Mouse (Mus musculus) midbrain, embryonic 14.5 days (tissue): ENCODE data around the gene Olfr653. TPM values are rescaled to one million over a fixed set of nuclear protein-coding genes. Genes with fewer than 3 reads are reported as not detected.

Experiments used
- ATAC-seq: fragments of 200-750 bp; cut with Nextera tagmentation; 2 replicates; pipeline ENCODE4 v1.8.0; 2017; ENCODE audit warnings: moderate number of reproducible peaks, moderate library complexity; ENCODE audit not compliant: low FRiP score, low TSS enrichment
- DNase-seq: peaks from one replicate; pipeline ENCODE4 v3.0.0-alpha.2; 2015
- H3K27ac ChIP-seq: fragments of 300-500 bp; sonication (generic); replicated peaks from 2 replicates; pipeline ENCODE4 v1.5.1; 2014; ENCODE audit warnings: mild to moderate bottlenecking, low read depth, low read length, moderate library complexity
- H3K27me3 ChIP-seq: fragments of 300-500 bp; sonication (generic); 2 replicates; pipeline ENCODE4 v1.6.1; 2014; ENCODE audit warnings: low read length, control low read depth, mixed read lengths; ENCODE audit not compliant: control insufficient read depth, insufficient read depth
- H3K36me3 ChIP-seq: fragments of 300-500 bp; sonication (generic); 2 replicates; pipeline ENCODE4 v1.6.1; 2014; ENCODE audit warnings: low read length, control low read depth; ENCODE audit not compliant: control insufficient read depth, insufficient read depth
- H3K4me1 ChIP-seq: fragments of 300-500 bp; sonication (generic); 2 replicates; pipeline ENCODE4 v1.6.1; 2014; ENCODE audit warnings: mild to moderate bottlenecking, antibody characterized with exemption, low read length, control low read depth; ENCODE audit not compliant: control insufficient read depth, insufficient read depth
- H3K4me2 ChIP-seq: fragments of 300-500 bp; sonication (generic); 2 replicates; pipeline ENCODE4 v1.6.1; 2014; ENCODE audit warnings: mild to moderate bottlenecking, low read length, moderate library complexity
- H3K4me3 ChIP-seq: fragments of 300-500 bp; sonication (generic); replicated peaks from 2 replicates; pipeline ENCODE4 v1.5.1; 2014; ENCODE audit warnings: low read depth, low read length
- H3K9ac ChIP-seq: fragments of 300-500 bp; sonication (generic); replicated peaks from 2 replicates; pipeline ENCODE4 v1.6.1; 2014; ENCODE audit warnings: mild to moderate bottlenecking, low read length, moderate library complexity
- H3K9me3 ChIP-seq: fragments of 300-500 bp; sonication (generic); 2 replicates; pipeline ENCODE4 v1.6.1; 2016; ENCODE audit warnings: low read length, control low read depth, mixed read lengths; ENCODE audit not compliant: control insufficient read depth
- WGBS: fragments of 180-500 bp; shearing (Covaris S2); extraction: QIAGEN DNeasy Blood & Tissue Kit; methylation state at CpG from one replicate; pipeline ENCODE4 v1.1.7; 2014; 5-methylcytosine and 5-hydroxymethylcytosine counted together
- polyA plus RNA-seq: library from polyadenylated mRNA; unstranded; fragments of >200 nt; fragmentation: Nextera tagmentation; extraction: Ambion mirVana; gene quantifications from 2 replicates; pipeline ENCODE4 v1.2.1, GENCODE M21; 2014

Gene Olfr653
- not detected in 2 replicates for polyA plus RNA-seq

GRCm38 (mm10) chr7:104577014-104577413, at the start of gene Olfr653:
Olfr653 (plus strand) TSS chr7:104577314.
- H3K4me3 ChIP-seq, result no peak within 1 kb of the TSS
- no peaks in the 10 kb centered on the region for H3K9me3 ChIP-seq
- no peak within 1 kb of the TSS for H3K4me2 ChIP-seq
- no peaks in the 10 kb centered on the region for H3K4me1 ChIP-seq
- no peak within 1 kb of the TSS for H3K27ac ChIP-seq
- no peaks in the 10 kb centered on the region for H3K36me3 ChIP-seq
- ATAC-seq, result no peak
- no peak within 1 kb of the TSS for H3K9ac ChIP-seq
- no peak for DNase-seq
- WGBS, result 76% methylated on average over 2 of the region's 2 CpGs
- H3K27me3 ChIP-seq, result no peaks in the 10 kb centered on the region

DNA sequence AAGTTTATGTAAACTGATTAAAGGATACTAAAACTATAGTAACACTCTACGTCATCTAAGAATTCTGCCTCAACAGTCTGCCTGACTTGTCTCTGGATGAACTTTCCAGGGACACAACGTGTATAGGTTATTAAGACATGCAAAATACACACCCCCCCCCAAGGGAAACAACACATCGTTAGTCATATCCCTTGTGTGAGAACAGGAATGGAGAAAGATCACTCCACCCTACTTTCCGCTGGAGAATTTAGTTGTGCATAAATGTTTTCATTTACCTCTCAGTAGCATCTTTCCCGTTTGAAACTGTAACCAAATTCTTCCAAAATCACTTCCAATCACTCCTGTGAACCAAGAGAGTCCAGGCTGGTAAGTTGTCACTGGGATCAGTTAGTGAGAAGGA, 27.3 kb upstream of the Olfr653 start, which contains the start of gene Olfr651:
Olfr651 (plus strand) TSS at position 301 of the 400 bp plus-strand sequence.
- Histone ChIP-seq H3K4me2 (no peak within 1 kb of the TSS), H3K9ac (no peak within 1 kb of the TSS), H3K36me3 (no peaks in the 10 kb centered on the region), H3K9me3 (no peaks in the 10 kb centered on the region), H3K4me1 (no peaks in the 10 kb centered on the region), H3K27me3 (no peaks in the 10 kb centered on the region), H3K4me3 (no peak within 1 kb of the TSS), H3K27ac (no peak within 1 kb of the TSS)
- WGBS, result 83% methylated on average over 5 of the region's 5 CpGs
- no peak for ATAC-seq
- no peak for DNase-seq

DNA sequence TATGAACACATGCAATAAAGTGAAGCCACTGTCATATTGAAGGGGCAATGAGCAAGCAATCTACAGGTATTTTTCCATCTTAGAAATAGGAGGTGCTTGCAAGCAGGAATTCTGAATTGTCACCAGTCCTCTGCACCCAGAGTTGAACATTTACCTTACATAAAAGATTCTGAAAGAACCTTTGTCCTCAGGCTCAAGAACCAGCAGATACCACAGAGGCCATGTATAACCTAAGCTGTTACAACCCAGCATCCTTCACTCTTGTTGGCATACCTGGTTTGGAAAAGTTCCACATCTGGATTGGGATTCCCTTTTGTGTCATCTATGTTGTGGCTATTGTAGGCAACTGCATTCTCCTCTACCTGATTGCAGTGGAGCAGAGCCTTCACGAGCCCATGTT, 24.4 kb upstream of the Olfr653 start:
- no peak for DNase-seq
- WGBS, result 61% methylated on average over 1 of the region's 1 CpGs

DNA sequence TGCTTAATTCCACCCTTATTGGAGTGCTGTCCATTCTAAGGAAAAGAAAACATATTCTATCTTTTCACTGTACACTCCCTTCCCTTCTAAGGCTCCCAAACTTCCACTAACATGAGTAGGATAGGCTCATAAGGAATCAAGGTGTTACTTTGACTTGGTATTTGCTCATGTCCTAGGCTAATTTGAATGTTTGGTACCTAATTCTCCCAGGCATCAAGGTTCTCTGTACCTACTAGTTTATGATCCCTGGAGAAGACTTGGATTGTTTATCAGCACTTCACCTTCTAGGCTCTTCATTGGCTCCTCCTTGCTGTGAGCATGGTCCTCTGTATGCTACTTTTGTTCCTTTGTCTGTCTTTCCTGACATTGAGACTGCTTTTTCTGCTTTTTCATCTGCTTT, 16.5 kb upstream of the Olfr653 start, which contains the start of gene Olfr652:
Olfr652 (plus strand) TSS at position 301 of the 400 bp plus-strand sequence.
- Histone ChIP-seq H3K27me3 (no peaks in the 10 kb centered on the region), H3K36me3 (no peaks in the 10 kb centered on the region), H3K4me3 (no peak within 1 kb of the TSS), H3K9ac (no peak within 1 kb of the TSS), H3K4me2 (no peak within 1 kb of the TSS), H3K9me3 (no peaks in the 10 kb centered on the region), H3K4me1 (no peaks in the 10 kb centered on the region), H3K27ac (no peak within 1 kb of the TSS)
- ATAC-seq, result no peak
- DNase-seq, result no peak

More for the DNA sequence above, 24.4 kb upstream of the Olfr653 start:
- no peaks in the 10 kb centered on the region for H3K9me3 ChIP-seq
- ATAC-seq, result no peak
- no peaks in the 10 kb centered on the region for H3K4me1 ChIP-seq
- no peaks in the 10 kb centered on the region for H3K36me3 ChIP-seq
- no peak overlapping the region for H3K4me2 ChIP-seq
- no peaks in the 10 kb centered on the region for H3K27me3 ChIP-seq
- no peak overlapping the region for H3K9ac ChIP-seq
- H3K4me3 ChIP-seq, result no peak overlapping the region
- no peak overlapping the region for H3K27ac ChIP-seq

DNA sequence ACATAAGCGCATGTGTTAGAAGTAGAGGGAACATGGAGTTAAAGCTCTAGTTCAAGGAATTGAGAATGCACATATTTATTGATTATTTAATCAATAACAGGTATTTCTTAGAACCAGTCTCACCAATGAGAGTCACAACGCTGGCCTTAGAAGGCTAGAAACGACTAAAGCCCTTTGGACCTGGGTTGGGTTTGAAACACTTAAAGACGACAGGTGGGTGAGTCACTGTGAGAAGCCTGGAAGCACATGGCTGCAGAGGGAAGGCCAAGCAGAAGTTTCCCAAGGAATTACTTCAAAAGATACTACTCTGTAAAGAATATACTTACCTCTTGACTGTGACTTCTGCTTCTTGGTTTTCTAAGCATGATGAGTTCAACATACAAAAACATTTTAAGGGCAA, 3.7 kb downstream of the Olfr653 start:
- H3K4me3 ChIP-seq, result no peak overlapping the region
- DNase-seq (no peak), ATAC-seq (no peak)
- no peaks in the 10 kb centered on the region for H3K9me3 ChIP-seq
- WGBS, result 94% methylated on average over 4 of the region's 4 CpGs
- H3K36me3 ChIP-seq, result no peaks in the 10 kb centered on the region
- H3K27me3 ChIP-seq, result no peaks in the 10 kb centered on the region
- no peaks in the 10 kb centered on the region for H3K4me1 ChIP-seq
- no peak overlapping the region for H3K4me2 ChIP-seq
- no peak overlapping the region for H3K9ac ChIP-seq
- H3K27ac ChIP-seq, result no peak overlapping the region

DNA sequence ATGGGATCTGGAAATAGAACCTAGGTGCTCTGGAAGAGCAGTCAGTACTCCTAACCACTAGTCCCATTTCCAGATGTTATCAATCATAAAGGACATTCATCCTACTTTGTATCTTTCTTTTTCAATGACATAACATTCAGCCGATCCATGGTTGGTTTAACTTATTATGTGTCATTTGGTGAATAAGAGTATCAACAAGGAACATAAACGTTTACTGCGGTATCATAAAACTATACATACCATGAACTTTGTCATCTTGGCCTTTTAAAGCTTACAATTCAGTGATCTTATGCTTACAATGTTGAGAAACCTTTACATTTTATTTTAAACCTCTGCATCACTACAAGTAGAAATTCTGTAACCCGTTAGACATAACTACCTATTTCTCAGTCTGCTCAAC, 4.3 kb downstream of the Olfr653 start:
- Histone ChIP-seq H3K27me3 (no peaks in the 10 kb centered on the region), H3K9me3 (no peaks in the 10 kb centered on the region), H3K4me2 (no peak overlapping the region), H3K36me3 (no peaks in the 10 kb centered on the region), H3K4me1 (no peaks in the 10 kb centered on the region), H3K4me3 (no peak overlapping the region), H3K27ac (no peak overlapping the region), H3K9ac (no peak overlapping the region)
- ATAC-seq (no peak), DNase-seq (no peak)
- WGBS, result 92% methylated on average over 4 of the region's 4 CpGs

DNA sequence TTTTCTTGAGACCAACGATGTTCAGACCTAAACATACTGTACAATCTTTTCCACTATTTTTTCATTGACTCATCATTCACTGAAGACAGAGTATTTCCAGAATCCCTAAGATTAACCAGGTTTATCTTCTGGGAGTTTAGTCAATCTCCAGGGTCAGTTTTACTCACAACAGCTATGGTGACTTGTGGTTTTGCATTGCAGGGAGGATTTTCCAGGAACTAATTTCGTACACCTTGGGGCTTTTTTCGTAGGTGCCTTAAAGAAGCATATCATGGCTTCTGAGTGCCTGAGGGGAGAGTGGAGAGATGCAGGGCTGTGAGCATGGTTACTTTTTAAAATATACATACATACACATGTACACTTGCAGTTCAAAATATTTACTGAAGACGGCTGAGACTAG, 9.6 kb downstream of the Olfr653 start, which contains the start of gene Olfr654:
Olfr654 (plus strand) TSS at position 301 of the 400 bp plus-strand sequence.
- no peaks in the 10 kb centered on the region for H3K36me3 ChIP-seq
- no peaks in the 10 kb centered on the region for H3K27me3 ChIP-seq
- WGBS, result 89% methylated on average over 4 of the region's 4 CpGs
- no peak within 1 kb of the TSS for H3K27ac ChIP-seq
- ATAC-seq, result no peak
- H3K4me1 ChIP-seq, result no peaks in the 10 kb centered on the region
- no peak within 1 kb of the TSS for H3K4me3 ChIP-seq
- no peak within 1 kb of the TSS for H3K9ac ChIP-seq
- DNase-seq, result no peak
- no peaks in the 10 kb centered on the region for H3K9me3 ChIP-seq
- no peak within 1 kb of the TSS for H3K4me2 ChIP-seq

- no peak overlapping the region for H3K4me3 ChIP-seq
- 87% methylated on average over 5 of the region's 5 CpGs for WGBS
- H3K4me2 ChIP-seq, result no peak overlapping the region
These were observed 11.2 kb downstream of the Olfr653 start for GRCm38 (mm10) chr7:104588274-104588673.

GRCm38 (mm10) chr7:104601679-104602078, 24.6 kb downstream of the Olfr653 start, which contains the start of gene Olfr655:
Olfr655 (minus strand) TSS chr7:104601779.
- WGBS, result 90% methylated on average over 2 of the region's 2 CpGs

More at GRCm38 (mm10) chr7:104588274-104588673, 11.2 kb downstream of the Olfr653 start:
- H3K4me1 ChIP-seq, result no peaks in the 10 kb centered on the region
- H3K9ac ChIP-seq, result no peak overlapping the region
- DNase-seq (no peak), ATAC-seq (no peak)
- H3K36me3 ChIP-seq, result no peaks in the 10 kb centered on the region
- no peaks in the 10 kb centered on the region for H3K27me3 ChIP-seq
- no peaks in the 10 kb centered on the region for H3K9me3 ChIP-seq
- no peak overlapping the region for H3K27ac ChIP-seq

More at GRCm38 (mm10) chr7:104601679-104602078, 24.6 kb downstream of the Olfr653 start, which contains the start of gene Olfr655:
- no peak within 1 kb of the TSS for H3K27ac ChIP-seq
- ATAC-seq, result no peak
- H3K9me3 ChIP-seq, result no peaks in the 10 kb centered on the region; the same call in 1 of the 2 replicates
- no peak for DNase-seq
- no peaks in the 10 kb centered on the region for H3K36me3 ChIP-seq
- H3K4me3 ChIP-seq, result no peak within 1 kb of the TSS
- no peak within 1 kb of the TSS for H3K9ac ChIP-seq
- H3K4me1 ChIP-seq, result no peaks in the 10 kb centered on the region
- H3K27me3 ChIP-seq, result no peaks in the 10 kb centered on the region
- no peak within 1 kb of the TSS for H3K4me2 ChIP-seq
